Mouse (Mus musculus) left cerebral cortex, postnatal 10 days (tissue): Measurements from ENCODE around the gene Prx. TPM values are rescaled to one million over a fixed set of nuclear protein-coding genes. Genes with fewer than 3 reads are reported as not detected.
A peak's percentile ranks its signal among the peaks of the same experiment; 100 is the strongest.
"Not testable (repeated sequence)": the region's sequence is repeated elsewhere in the genome, so short reads cannot be mapped to it uniquely, and the experiment has no call there.

Source experiments
- DNase-seq, 2 experiments: peaks; one replicate each; pipeline ENCODE4 v3.0.0; 2021 to 2022; ENCODE audit warnings: low spot score in 2 of 2, mixed read lengths in 1 of 2; ENCODE audit errors: extremely low spot score in 1 of 2
- intact Hi-C: fragments of 180-260 bp; cut with DNase I; formaldehyde crosslinking; loops from one replicate; pipeline ENCODE4 v1.15.1; 2025
- total RNA-seq, 2 experiments: library from RNA; stranded (reverse); gene quantifications; 2 replicates each; pipeline ENCODE4 v1.2.3; 2021

Prx gene
- total RNA-seq, 2 experiments from 2014 or later: 1.4 TPM

DNA sequence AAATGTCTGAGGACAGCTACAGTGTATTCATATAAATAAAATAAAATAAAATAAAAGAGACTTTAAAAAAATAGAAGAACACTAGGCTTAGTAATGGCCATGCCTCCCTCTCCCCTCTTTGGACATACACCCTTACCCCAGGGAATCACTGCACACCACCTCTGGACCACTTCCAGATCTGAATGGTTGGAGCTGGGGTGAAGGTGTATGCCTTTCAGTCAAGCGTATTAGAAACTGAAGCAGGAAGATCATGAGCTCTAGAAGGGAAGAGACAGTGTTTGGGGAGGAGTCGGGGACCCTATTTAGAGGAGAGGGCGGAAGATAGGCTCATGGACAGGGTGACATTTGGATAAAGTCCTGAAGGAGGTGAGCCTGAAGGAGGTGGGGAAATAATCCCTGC is 18.6 kb upstream of the Prx start:
- intact Hi-C loops: no loop called here
- DNase-seq: no peak

DNA sequence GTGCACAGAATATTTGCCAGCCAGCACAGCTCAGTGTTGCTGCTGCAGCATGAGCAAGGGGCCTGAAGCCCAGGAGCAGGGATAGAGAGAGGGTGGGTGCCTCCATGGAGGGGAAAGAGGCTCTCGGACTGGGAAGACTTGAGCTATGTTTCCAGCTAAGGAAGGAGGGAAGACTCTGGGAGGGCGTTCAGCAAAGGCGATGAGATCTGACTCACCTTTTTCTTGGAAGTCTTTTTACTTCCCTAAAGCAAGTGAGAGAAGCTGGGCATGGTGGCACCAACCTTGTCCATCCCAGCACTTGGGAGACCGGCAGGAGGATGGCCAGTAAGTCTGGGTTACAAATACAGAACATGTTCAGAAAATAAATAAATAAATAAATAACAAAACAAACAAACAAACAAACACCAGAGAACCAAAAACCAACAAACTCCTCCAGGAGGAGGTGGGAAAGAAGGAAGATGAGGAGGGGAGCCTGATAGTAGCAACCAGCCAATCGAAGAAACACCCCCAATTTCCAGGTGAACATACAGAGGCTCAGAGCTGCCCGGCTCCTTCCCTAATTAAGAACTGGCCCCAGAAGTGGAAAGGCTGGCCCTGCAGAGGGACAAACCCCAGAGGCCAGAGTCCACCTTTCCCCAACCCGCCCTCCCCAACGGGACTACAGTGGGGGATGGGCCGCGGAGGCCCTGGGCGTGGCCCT is 18.0 kb upstream of the Prx start:
- intact Hi-C loops: no loop called here

DNA sequence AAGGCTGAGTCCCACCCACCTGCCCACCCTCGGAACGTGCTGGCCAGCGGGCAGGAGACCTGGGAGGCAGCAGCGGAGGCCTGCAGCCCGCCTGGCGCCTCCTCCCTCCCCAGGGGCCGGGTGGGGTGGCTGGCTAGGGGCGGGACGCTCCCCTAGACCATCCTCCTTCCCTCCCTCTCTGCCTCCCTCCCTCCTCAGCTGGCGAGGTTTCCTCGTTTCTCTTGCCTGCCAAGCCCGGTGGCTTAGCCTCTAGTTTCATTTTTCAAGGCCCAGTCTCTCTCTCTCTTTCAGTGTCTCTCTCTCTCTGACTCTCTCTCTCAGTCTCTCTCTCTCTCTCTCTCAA is 17.5 kb upstream of the Prx start:
- intact Hi-C loops: no loop called here
- peak; percentile 50 to 90 for DNase-seq

More for the DNA sequence above, 18.0 kb upstream of the Prx start:
- DNase-seq: no peak

DNA sequence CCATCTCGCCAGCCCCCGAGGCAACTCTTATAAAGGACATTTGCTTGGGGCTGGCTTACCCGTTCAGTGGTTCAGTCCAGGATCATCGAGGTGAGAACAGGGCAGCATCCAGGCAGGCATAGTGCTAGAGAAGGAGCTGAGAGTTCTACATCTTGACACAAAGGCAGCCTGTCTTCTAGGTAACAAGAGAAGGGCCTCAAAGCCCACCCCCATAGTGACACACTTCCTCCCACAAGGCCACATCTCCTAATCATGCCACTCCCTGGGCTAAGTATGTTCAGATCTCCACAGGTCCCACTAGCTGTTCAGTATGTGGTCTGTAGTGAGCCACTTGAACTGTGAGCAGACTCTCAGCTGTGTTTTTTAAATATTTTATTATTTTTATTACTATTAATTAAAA is 15.3 kb upstream of the Prx start:
- intact Hi-C loops: no loop called here
- no peak for DNase-seq

DNA sequence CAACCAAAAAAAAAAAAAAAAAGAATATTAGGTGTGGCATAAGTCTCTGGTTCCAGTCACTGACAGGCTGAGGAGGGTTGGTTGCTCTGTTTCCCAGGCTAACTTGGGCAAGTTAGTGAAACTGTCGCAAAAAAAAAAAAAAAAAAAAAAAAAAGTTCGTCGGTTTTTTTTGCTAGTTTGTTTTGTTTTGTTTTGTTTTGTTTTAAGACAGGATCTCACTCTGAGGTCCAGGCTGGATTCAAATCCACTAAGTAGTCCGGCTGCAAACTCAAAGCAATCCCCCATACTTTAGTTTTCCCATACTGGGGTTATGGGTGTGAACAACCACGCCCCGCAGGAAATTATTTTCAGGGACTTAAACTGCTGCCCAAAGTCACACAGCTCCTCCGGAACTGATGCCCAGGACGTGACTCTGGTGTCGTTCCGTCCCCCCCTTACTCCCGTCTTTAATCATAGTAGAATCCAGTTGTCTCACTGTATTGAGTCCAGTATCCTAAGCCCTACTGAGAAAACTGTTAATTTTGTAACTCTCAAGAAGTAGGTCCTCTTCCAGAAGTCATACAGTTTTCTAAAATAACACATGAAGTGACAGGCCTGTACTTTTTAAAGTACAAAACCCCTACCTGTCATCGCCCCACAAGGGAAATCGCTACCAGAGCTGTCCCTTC is 12.9 kb upstream of the Prx start:
- intact Hi-C loops: no loop called here
- no peak for DNase-seq

DNA sequence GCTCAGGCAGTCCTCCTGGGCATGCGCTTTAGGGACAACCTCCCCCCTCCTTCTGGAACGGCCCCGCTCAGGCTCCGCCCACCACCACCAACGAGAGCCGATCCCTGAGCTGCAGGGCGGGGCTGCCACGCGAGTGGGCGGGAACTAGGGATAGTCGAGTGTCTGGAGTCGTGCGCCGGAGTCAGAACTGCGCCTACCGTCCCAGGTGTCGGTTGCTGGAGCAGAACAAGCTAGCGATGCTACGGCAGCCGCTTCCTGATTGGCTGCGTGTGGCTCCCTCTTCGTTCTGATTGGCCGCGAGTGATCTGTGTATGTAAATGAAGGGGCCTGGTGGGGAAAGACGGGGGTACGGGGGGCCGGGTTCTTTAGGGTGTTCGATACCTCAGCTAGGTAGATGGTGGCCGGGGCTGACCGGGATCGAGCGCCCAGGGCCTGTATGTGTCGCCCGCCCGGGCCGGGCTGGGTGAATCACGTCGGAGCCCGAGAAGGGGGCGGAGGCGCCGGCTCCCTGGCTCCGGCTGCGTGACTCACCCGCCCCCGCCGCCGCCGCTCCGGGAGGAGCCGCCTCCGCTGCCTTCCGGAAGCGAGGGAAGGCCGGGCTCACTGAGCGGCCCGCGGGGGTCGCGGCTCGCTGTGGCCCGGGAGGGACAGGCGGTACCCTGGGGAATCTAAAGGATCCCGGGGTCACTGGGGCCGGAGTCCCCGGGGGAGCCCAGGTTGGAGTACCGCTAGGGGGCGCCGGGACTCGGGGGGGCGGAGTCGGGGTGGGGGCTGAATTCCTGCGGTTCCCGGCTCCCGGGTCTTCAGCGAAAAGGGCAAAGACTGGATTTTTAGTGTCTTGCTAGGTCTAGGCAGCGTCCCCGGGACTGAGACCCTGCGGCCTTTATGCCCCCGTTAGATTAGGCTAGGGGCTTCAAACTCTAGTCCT is 12.1 kb upstream of the Prx start, which contains the start of gene Sertad1:
Gene Sertad1, plus strand, starts transcription at position 141 of the 928 bp plus-strand sequence.
- intact Hi-C loops: no loop called here
- DNase-seq: peak; percentile 99 to 100

DNA sequence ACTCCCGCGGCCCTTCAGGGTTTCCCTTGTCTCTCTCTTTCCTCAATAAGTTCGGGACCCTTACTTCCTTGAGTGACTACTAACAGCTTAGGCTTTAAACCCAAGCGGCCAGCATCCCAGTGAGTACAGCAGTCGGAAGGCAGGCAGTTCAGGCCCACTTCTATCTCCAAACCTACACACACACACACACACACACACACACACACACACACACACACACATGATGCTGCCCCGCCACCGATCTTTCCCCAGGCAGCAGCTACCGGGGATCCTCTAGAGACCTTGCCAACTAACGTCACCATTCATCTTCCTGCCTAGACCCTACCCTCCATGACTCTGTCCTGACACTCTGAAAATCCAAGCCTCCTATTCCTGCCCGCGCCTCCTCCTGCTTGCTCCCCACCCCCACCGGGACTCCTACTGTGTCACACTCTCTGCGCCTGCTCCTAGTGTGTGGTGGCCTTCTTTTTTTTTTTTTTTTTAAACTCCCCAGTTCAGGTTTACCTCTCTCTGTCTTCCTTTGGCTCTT is 11.3 kb upstream of the Prx start:
- DNase-seq: peak in 1 of 2 experiments; percentile 91
- intact Hi-C loops: no loop called here

DNA sequence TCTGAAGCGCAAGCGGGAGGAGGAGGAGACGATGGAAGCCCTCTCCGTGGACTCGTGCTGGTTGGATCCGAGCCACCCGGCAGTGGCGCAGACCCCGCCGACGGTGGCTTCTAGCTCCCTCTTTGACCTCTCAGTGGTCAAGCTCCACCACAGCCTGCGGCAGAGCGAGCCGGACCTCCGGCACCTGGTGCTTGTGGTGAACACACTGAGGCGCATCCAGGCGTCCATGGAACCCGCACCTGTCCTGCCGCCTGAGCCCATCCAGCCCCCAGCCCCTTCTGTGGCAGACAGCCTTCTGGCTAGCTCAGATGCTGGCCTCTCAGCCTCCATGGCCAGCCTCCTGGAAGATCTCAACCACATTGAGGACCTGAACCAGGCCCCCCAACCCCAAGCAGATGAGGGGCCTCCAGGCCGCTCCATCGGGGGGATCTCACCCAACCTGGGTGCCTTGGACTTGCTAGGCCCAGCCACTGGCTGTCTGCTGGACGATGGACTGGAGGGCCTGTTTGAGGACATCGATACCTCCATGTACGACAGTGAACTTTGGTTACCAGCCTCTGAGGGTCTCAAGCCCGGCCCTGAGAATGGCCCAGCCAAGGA is 9.8 kb upstream of the Prx start:
- peak in 1 of 2 experiments; percentile 50 for DNase-seq
- intact Hi-C loops: no loop called here

DNA sequence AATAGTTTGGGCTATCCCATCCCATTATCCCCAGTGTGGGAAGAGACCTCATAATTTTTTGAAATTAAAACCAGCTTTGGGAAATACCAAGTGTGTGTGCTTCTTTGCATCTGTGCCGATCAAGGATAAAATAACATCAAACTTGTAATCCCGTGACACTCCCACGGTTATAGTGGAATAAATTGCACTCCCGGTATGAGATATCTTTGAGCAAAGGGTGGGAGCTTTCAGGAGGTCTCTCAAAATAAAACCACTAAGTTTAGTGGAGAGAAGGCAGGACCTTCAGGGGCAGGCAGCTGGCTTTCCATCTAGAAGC is 8.9 kb upstream of the Prx start:
- intact Hi-C loops: no loop called here
- DNase-seq: no peak

DNA sequence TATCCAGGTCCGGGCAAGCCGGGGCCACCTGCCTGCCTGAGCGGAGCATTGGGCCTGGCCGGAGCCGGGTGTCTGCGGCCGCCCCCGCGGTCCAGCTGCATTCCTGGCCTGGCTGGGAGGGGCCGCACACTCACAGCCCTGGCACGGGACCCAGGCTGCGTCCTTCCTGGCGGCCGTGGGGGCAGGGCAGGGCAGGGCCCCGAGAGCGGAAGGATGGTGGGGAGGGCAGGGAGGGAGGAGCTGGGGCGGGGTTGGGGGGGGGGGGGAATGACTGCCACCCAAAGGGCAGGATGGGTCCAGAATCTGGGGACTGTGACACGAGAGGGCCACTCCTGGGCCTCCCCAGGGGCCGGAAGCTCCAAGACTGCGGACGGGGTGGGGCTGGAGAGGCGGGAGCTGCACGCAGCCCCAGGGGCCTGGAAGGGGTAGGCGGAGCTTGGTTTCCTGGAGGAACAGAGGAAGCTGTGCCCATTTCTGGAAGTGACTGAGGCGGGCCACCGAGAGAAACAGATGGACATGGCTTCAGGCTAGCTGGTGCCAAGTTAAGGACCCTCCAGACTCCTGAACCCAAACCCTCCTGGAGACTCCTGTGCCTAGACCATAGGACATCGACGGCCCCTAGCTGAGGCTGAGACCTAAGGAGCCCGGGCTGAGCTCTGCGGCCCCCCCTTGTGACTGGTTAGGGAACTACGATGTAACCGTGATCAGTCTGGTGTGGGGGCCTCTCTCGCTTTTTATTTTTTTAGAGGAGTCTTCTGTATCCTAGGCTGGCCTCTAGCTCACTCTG is 8.4 kb upstream of the Prx start:
- peak; percentile 66 to 95 for DNase-seq
- intact Hi-C loops: no loop called here

DNA sequence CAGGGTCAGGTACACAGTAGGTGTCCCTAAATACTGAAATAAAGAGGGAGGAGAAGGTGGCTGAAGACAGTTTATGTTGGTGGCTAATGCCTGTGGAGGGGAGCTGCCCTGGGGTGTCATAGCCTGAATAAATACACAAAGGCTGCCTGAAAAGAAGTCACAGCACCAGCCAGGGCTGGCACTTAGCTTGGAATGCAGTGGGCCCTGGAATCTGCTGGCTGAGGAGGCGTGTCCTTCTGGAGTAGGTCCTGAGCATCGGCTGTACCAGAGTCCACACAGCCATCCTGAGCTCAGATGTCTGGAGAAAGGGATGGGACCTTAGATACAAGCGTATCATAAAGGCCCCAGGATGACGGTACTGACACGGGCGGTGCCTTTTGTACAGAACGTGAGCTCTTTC is 7.3 kb upstream of the Prx start:
- DNase-seq: no peak
- intact Hi-C loops: no loop called here

DNA sequence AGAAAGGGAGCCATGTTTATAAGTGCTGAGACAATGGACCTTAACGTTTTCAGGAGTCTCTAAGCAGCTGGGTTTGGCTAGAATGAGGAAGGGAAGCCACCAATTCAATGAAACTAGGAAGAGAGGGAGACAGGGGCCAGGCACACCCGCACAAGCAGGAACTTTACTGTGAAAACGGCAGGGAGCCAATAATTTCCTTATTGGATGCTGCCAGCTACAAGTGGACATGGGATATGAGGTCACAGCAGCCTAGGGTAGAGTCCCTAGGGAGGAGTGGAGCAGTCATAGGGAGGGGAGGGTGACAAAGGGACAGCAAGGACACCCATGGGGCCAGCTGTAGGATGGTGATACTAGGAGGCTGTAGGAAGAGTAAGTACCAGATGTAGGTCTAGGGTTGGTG is 6.1 kb upstream of the Prx start:
- DNase-seq: no peak
- intact Hi-C loops: no loop called here

DNA sequence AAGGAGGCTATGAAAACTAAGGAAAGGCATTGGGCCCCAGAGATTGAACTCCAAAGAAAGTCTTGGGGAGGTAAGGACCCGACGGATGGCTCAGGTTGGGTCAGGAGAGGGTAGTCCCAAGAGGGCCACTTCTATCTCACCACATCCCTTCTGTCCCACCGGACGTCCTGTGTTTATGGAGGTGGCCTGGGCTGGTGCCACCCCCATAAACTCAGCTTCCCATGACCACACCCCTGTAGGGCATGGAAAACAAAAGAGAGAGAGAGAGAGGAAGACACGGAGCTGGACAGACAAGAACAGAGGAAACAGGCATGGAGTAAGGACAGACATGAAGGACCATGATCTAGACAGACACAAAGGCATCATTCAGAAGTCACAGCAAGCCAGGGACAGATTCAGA is 5.7 kb upstream of the Prx start:
- intact Hi-C loops: no loop called here
- no peak for DNase-seq

DNA sequence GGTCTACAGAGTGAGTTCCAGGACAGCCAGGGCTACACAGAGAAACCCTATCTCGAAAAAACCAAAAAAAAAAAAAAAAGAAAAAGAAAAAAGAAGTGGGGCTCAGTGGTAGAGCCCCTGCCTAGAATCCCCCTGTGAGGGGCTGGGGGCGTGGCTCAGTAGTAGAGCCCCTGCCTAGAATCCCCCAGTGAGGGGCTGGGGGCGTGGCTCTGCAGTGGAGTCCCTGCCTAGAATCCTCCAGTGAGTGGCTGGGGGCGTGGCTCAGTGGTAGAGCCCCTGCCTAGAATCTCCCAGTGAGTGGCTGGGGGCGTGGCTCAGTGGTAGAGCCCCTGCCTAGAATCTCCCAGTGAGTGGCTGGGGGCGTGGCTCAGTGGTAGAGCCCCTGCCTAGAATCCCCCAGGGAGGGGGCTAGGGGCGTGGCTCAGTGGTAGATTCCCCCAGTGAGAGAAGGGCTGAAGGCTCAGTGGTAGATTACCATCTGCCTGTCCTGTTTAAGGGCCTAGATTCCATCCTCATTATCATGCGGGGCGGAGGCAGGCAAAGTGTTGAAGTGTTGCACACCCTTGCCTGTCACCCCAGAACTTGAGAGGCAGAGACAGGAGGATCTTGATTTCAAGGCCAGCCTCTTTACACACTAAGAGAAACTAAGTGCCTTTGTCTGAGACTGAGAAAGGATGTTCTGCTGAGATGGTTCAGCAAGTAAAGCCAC is 4.3 kb upstream of the Prx start:
- intact Hi-C loops, DNase-seq: not testable (repeated sequence)

DNA sequence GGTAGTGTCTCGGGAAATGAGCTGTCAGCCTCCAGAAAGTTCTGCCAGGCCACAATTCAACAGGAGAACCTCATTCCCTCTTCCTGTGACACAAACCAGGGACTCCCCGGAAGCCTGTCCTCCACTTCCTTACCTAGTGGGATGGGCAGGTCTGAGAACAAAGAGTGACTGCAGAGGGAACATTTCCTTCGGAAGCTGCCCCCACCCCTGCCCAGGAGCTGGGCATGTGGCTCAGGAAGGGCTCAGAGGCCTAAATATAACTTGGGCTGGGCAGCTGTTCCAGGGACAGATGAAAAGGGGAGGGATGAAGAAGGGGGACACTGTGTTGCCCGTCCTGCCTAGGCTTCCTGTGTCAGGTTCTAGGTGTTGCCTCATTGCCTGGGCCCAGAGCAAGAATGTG is 2.5 kb downstream of the Prx start:
- DNase-seq: no peak
- intact Hi-C loops: no loop called here

DNA sequence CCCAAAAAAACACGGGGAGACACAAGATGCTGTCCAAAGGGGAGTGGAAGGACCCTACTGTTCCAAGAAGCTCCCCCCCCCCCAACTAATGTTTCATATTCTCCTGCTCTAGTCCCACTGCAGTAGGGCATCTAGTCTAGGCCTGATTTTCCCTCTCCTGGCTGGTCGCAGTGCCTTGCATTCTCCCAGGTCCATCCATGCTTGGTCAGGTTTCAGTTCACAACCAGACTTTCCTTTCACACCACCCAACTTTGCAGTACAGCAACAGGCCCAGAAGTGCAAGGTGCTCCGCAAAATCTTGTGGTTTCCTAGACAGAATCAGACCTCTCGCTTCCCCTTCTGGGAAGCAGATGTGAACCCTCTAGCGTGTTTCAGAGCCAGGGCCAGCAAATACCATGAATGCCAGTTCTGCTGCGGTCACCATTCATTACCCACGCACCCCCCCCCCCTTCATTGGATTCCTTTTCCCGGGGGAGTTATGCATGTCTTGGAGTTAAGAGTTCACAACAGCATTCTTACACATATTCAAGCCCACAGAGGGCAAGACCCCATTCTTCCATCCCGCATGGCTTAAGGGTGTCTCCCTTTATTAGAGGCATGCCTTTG is 7.7 kb downstream of the Prx start:
- intact Hi-C loops: no loop called here
- no peak for DNase-seq
